Mouse (Mus musculus): ENCODE measurements around the gene Gm45837.

DNA sequence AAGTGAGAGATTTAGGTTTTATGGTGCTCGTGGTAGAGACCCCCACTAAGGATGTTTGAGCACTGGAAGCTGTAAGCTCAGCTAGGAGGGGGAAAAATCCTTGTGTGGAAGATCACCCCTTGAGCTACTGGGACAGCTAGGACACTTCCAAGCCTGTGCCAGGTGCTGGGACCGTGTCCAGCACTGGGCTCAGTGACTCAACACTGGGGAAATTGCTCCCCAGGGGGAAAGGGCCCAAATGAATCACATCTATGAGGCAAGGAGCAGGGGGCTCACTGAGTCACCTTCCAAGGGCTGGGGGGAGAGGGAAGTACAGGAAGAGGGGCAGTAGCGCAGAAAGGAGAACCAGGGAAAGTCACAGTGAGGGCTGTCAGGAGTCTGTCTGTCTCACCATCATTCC lies 39.2 kb downstream of the Gm45837 start:
- TF ChIP-seq USF2 (IDR thresholded peaks at IDR 0.05; ENCODE audit: borderline replicate concordance in 1 of 2, insufficient read depth in 1 of 2, low read depth in 1 of 2, low read length in 2 of 2) (no peak), NELFE (IDR thresholded peaks at IDR 0.05; ENCODE audit: low read depth, low read length) (no peak), EP300 (IDR thresholded peaks at IDR 0.05; ENCODE audit: low read depth in 1 of 2, low read length in 2 of 2) (no peak), CTCF (IDR thresholded peaks at IDR 0.05 in 2 of 3, conservative IDR thresholded peaks at IDR 0.05 in 1 of 3; ENCODE audit: control insufficient read depth in 1 of 3, insufficient read depth in 1 of 3, low read depth in 2 of 3, low read length in 3 of 3, poor library complexity in 1 of 3, severe bottlenecking in 1 of 3) (no peak), MYC (IDR thresholded peaks at IDR 0.05; ENCODE audit: low read depth, low read length) (no peak), ZNF384 (IDR thresholded peaks at IDR 0.05; ENCODE audit: low read depth, low read length) (no peak), POLR2A (IDR thresholded peaks at IDR 0.05; ENCODE audit: control insufficient read depth in 1 of 2, insufficient read depth in 1 of 2, low read depth in 1 of 2, low read length in 2 of 2, poor library complexity in 1 of 2) (no peak), UBTF (IDR thresholded peaks at IDR 0.05; ENCODE audit: borderline replicate concordance, insufficient read depth, low read depth, low read length) (no peak)

Measured in MEL (cell line).